Mouse (Mus musculus) retina, postnatal 7 days (tissue): ENCODE results near the gene Dnajb8.

Experiments used
- DNase-seq: peaks from one replicate; pipeline ENCODE4 v3.0.0-alpha.2; 2012; ENCODE audit warnings: low read depth, low spot score

Gene Dnajb8

GRCm38 (mm10) chr6:88227537-88227936 is 5.5 kb downstream of the Dnajb8 start:
- DNase-seq, result no peak

GRCm38 (mm10) chr6:88229221-88229620 is 7.2 kb downstream of the Dnajb8 start:
- no peak for DNase-seq

- no peak for DNase-seq
These were observed 9.8 kb downstream of the Dnajb8 start for GRCm38 (mm10) chr6:88231821-88232220.

GRCm38 (mm10) chr6:88232221-88232620 is 10.2 kb downstream of the Dnajb8 start:
- DNase-seq, result no peak

GRCm38 (mm10) chr6:88233996-88234395 is 11.9 kb downstream of the Dnajb8 start:
- DNase-seq, result no peak

GRCm38 (mm10) chr6:88235461-88235860 is 13.4 kb downstream of the Dnajb8 start:
- DNase-seq, result no peak

- no peak for DNase-seq
These were observed 13.9 kb downstream of the Dnajb8 start for GRCm38 (mm10) chr6:88235983-88236382.

GRCm38 (mm10) chr6:88236513-88236912 is 14.4 kb downstream of the Dnajb8 start:
- DNase-seq, result no peak

GRCm38 (mm10) chr6:88242604-88243003 is 20.5 kb downstream of the Dnajb8 start:
- peak; percentile 36 for DNase-seq

GRCm38 (mm10) chr6:88249231-88249630 is 27.2 kb downstream of the Dnajb8 start:
- no peak for DNase-seq

GRCm38 (mm10) chr6:88251396-88251795 is 29.3 kb downstream of the Dnajb8 start:
- no peak for DNase-seq

GRCm38 (mm10) chr6:88251798-88252478 is 29.9 kb downstream of the Dnajb8 start:
- DNase-seq, result no peak

- DNase-seq, result no peak
These were observed 32.0 kb downstream of the Dnajb8 start for GRCm38 (mm10) chr6:88254082-88254481.

- no peak for DNase-seq
These were observed 33.4 kb downstream of the Dnajb8 start for GRCm38 (mm10) chr6:88255435-88255834.

GRCm38 (mm10) chr6:88259621-88260020 is 37.6 kb downstream of the Dnajb8 start:
- no peak for DNase-seq

- no peak for DNase-seq
These were observed 38.6 kb downstream of the Dnajb8 start for GRCm38 (mm10) chr6:88260645-88261044.

- DNase-seq, result no peak
These were observed 40.1 kb downstream of the Dnajb8 start for GRCm38 (mm10) chr6:88262160-88262559.

- DNase-seq, result no peak
These were observed 43.3 kb downstream of the Dnajb8 start for GRCm38 (mm10) chr6:88265355-88265754.

GRCm38 (mm10) chr6:88266055-88266454 is 44.0 kb downstream of the Dnajb8 start:
- DNase-seq, result no peak

GRCm38 (mm10) chr6:88267068-88267467 is 45.0 kb downstream of the Dnajb8 start:
- no peak for DNase-seq

GRCm38 (mm10) chr6:88267970-88268369 is 45.9 kb downstream of the Dnajb8 start:
- DNase-seq, result no peak

- no peak for DNase-seq
These were observed 52.6 kb downstream of the Dnajb8 start for GRCm38 (mm10) chr6:88274623-88275022.

- DNase-seq, result no peak
These were observed 54.2 kb downstream of the Dnajb8 start for GRCm38 (mm10) chr6:88276221-88276620.

GRCm38 (mm10) chr6:88277242-88277641 is 55.2 kb downstream of the Dnajb8 start:
- DNase-seq, result no peak
